Mouse (Mus musculus) hindbrain, embryonic 14.5 days (tissue): ENCODE measurements around the gene Rbm20. TPM values are rescaled to one million over a fixed set of nuclear protein-coding genes. Genes with fewer than 3 reads are reported as not detected.

Source experiments
- ATAC-seq: fragments of 200-750 bp; cut with Nextera tagmentation; 2 replicates; pipeline ENCODE4 v1.8.0; 2017; ENCODE audit warnings: moderate number of reproducible peaks, mild to moderate bottlenecking, moderate TSS enrichment, moderate library complexity; ENCODE audit not compliant: low FRiP score
- DNase-seq: peaks from one replicate; pipeline ENCODE4 v3.0.0-alpha.2; 2015; ENCODE audit warnings: low spot score
- H3K27ac ChIP-seq: fragments of 300-500 bp; sonication (generic); 2 replicates; pipeline ENCODE4 v1.5.1; 2014; ENCODE audit warnings: mild to moderate bottlenecking, moderate library complexity
- H3K27me3 ChIP-seq: fragments of 300-500 bp; sonication (generic); 2 replicates; pipeline ENCODE4 v1.6.1; 2014; ENCODE audit warnings: mild to moderate bottlenecking, low read length, mixed read lengths; ENCODE audit not compliant: control insufficient read depth, insufficient read depth
- H3K36me3 ChIP-seq: fragments of 300-500 bp; sonication (generic); replicated peaks from 2 replicates; pipeline ENCODE4 v1.6.1; 2014; ENCODE audit not compliant: control insufficient read depth, insufficient read depth
- H3K4me1 ChIP-seq: fragments of 300-500 bp; sonication (generic); replicated peaks from 2 replicates; pipeline ENCODE4 v1.6.1; 2014; ENCODE audit warnings: antibody characterized with exemption, low read length, mixed read lengths; ENCODE audit not compliant: control insufficient read depth, insufficient read depth
- H3K4me2 ChIP-seq: fragments of 300-500 bp; sonication (generic); replicated peaks from 2 replicates; pipeline ENCODE4 v1.6.1; 2014; ENCODE audit warnings: mild to moderate bottlenecking, moderate library complexity
- H3K4me3 ChIP-seq: fragments of 300-500 bp; sonication (generic); replicated peaks from 2 replicates; pipeline ENCODE4 v1.5.1; 2014; ENCODE audit warnings: mild to moderate bottlenecking, low read length
- H3K9ac ChIP-seq: fragments of 300-500 bp; sonication (generic); 2 replicates; pipeline ENCODE4 v1.6.1; 2014
- H3K9me3 ChIP-seq: fragments of 300-500 bp; sonication (generic); 2 replicates; pipeline ENCODE4 v1.6.1; 2016; ENCODE audit warnings: low read length; ENCODE audit not compliant: control insufficient read depth
- WGBS: fragments of 180-500 bp; shearing (Covaris S2); extraction: QIAGEN DNeasy Blood & Tissue Kit; methylation state at CpG from one replicate; pipeline ENCODE4 v1.1.7; 2014; 5-methylcytosine and 5-hydroxymethylcytosine counted together
- polyA plus RNA-seq: library from polyadenylated mRNA; unstranded; fragments of >200 nt; fragmentation: Nextera tagmentation; extraction: Ambion mirVana; gene quantifications from 2 replicates; pipeline ENCODE4 v1.2.1, GENCODE M21; 2014

The Rbm20 gene
- polyA plus RNA-seq, 1 experiment from 2014 or later, result 0.94 TPM

DNA sequence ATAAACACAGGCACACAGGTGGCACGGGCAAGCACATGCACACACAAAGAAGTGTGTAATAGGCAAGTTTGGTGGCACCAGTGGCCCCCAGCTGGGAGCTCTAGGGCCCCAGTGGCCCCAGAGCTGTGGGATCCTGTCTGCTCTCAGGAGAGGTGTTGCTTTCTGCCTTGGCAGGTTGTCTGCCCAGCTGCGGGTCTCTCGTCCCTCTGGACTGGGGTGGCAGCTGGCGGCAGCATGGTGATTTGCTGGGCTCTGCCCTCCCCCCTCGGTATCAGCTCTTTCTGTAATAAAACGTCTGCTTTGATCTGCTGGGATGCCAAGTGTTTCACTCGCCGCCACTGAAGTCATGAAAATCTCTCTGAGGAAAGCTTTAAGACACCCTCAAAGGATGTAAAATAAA, 10.4 kb upstream of the Rbm20 start:
- no peaks in the 10 kb centered on the region for H3K36me3 ChIP-seq
- no peak overlapping the region for H3K9ac ChIP-seq
- no peak overlapping the region for H3K27ac ChIP-seq
- no peaks in the 10 kb centered on the region; the same call in 1 of the 2 replicates for H3K4me1 ChIP-seq
- no peaks in the 10 kb centered on the region for H3K9me3 ChIP-seq
- no peak overlapping the region for H3K4me2 ChIP-seq
- ATAC-seq (no peak), DNase-seq (no peak)
- 34% methylated on average over 8 of the region's 8 CpGs for WGBS
- no peaks in the 10 kb centered on the region for H3K27me3 ChIP-seq
- H3K4me3 ChIP-seq, result no peak overlapping the region

GRCm38 (mm10) chr19:53668821-53669220, 8.3 kb upstream of the Rbm20 start:
- Histone ChIP-seq H3K4me3 (no peak overlapping the region), H3K27ac (no peak overlapping the region), H3K36me3 (no peaks in the 10 kb centered on the region), H3K9ac (no peak overlapping the region), H3K27me3 (peaks cover 8% of the 10 kb centered on the region), H3K4me1 (no peaks in the 10 kb centered on the region; the same call in 1 of the 2 replicates), H3K4me2 (no peak overlapping the region), H3K9me3 (no peaks in the 10 kb centered on the region)
- 92% methylated on average over 7 of the region's 7 CpGs for WGBS
- ATAC-seq (no peak), DNase-seq (no peak)

- ATAC-seq (no peak), DNase-seq (no peak)
- Histone ChIP-seq H3K27ac (no peak overlapping the region), H3K9me3 (no peaks in the 10 kb centered on the region), H3K36me3 (no peaks in the 10 kb centered on the region), H3K27me3 (peaks cover 27% of the 10 kb centered on the region), H3K9ac (no peak overlapping the region), H3K4me2 (no peak overlapping the region), H3K4me3 (no peak overlapping the region), H3K4me1 (no peaks in the 10 kb centered on the region; the same call in 1 of the 2 replicates)
- WGBS, result 52% methylated on average over 12 of the region's 12 CpGs
These were observed 6.4 kb upstream of the Rbm20 start for GRCm38 (mm10) chr19:53670625-53671141.

GRCm38 (mm10) chr19:53671432-53671831, 5.7 kb upstream of the Rbm20 start:
- no peak for ATAC-seq
- H3K9ac ChIP-seq, result no peak overlapping the region
- 61% methylated on average over 3 of the region's 3 CpGs for WGBS

GRCm38 (mm10) chr19:53674131-53674925, 2.8 kb upstream of the Rbm20 start:
- Histone ChIP-seq H3K4me2 (no peak overlapping the region), H3K9me3 (no peaks in the 10 kb centered on the region), H3K9ac (no peak overlapping the region), H3K27me3 (peaks cover 59% of the 10 kb centered on the region), H3K4me3 (no peak overlapping the region), H3K4me1 (peaks cover 12% of the 10 kb centered on the region), H3K36me3 (no peaks in the 10 kb centered on the region), H3K27ac (no peak overlapping the region)
- whole genome bisulfite sequencing, result 34% methylated on average over 9 of the region's 9 CpGs
- DNase-seq, result no peak
- ATAC-seq, result no peak

More at GRCm38 (mm10) chr19:53671432-53671831, 5.7 kb upstream of the Rbm20 start:
- no peak overlapping the region for H3K4me3 ChIP-seq
- H3K4me2 ChIP-seq, result no peak overlapping the region
- DNase-seq, result no peak
- H3K27ac ChIP-seq, result no peak overlapping the region
- H3K27me3 ChIP-seq, result peaks cover 34% of the 10 kb centered on the region
- H3K9me3 ChIP-seq, result no peaks in the 10 kb centered on the region
- H3K4me1 ChIP-seq, result peaks cover 4% of the 10 kb centered on the region
- H3K36me3 ChIP-seq, result no peaks in the 10 kb centered on the region

GRCm38 (mm10) chr19:53676228-53676627, 878 bp upstream of the Rbm20 start:
- Histone ChIP-seq H3K9ac (no peak overlapping the region; the same call in 1 of the 2 replicates), H3K4me3 (peak overlapping the region; percentile 60), H3K27ac (no peak overlapping the region), H3K4me2 (peak overlapping the region; percentile 100), H3K27me3 (peaks cover 59% of the 10 kb centered on the region), H3K9me3 (no peaks in the 10 kb centered on the region), H3K4me1 (peaks cover 12% of the 10 kb centered on the region), H3K36me3 (no peaks in the 10 kb centered on the region)
- 3% methylated on average over 26 of the region's 26 CpGs for WGBS
- DNase-seq (no peak), ATAC-seq (no peak)

- Histone ChIP-seq H3K36me3 (no peaks in the 10 kb centered on the region), H3K4me2 (no peak overlapping the region), H3K4me3 (no peak overlapping the region), H3K9me3 (no peaks in the 10 kb centered on the region), H3K27ac (no peak overlapping the region), H3K4me1 (peaks cover 12% of the 10 kb centered on the region), H3K9ac (no peak overlapping the region), H3K27me3 (peaks cover 47% of the 10 kb centered on the region)
- DNase-seq (no peak), ATAC-seq (no peak)
- 89% methylated on average over 9 of the region's 9 CpGs for WGBS
These were observed 2.1 kb downstream of the Rbm20 start for GRCm38 (mm10) chr19:53679194-53679593.

GRCm38 (mm10) chr19:53679981-53680380, 2.9 kb downstream of the Rbm20 start:
- DNase-seq (no peak), ATAC-seq (no peak)
- Histone ChIP-seq H3K4me1 (peaks cover 12% of the 10 kb centered on the region), H3K4me3 (no peak overlapping the region), H3K36me3 (no peaks in the 10 kb centered on the region), H3K9ac (no peak overlapping the region), H3K9me3 (no peaks in the 10 kb centered on the region), H3K27me3 (peaks cover 39% of the 10 kb centered on the region), H3K4me2 (no peak overlapping the region), H3K27ac (no peak overlapping the region)
- 88% methylated on average over 7 of the region's 7 CpGs for WGBS

DNA sequence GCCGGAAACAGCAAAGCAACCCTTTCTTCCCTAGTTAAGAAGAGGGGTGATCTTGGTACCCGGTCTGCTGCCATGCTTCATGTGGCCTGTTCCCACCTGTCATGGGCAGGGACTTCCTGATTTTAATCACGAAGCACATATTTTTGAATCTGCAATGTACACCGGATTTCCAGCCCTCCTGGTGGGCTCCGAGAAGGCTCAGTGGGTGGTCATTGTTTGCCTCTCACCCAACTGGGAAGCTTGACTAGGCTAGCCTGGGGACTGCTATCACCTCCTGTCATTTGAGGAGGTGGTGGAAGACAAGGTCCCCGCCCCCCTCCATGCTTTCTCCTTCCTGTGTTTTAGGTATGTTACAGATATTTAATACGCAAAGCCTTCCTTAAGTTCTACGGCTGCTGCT, 5.3 kb downstream of the Rbm20 start:
- no peaks in the 10 kb centered on the region for H3K36me3 ChIP-seq
- no peak for ATAC-seq
- no peaks in the 10 kb centered on the region for H3K9me3 ChIP-seq
- H3K27ac ChIP-seq, result no peak overlapping the region
- H3K4me3 ChIP-seq, result no peak overlapping the region
- DNase-seq, result no peak
- peaks cover under 1% of the 10 kb centered on the region; the same call in 1 of the 2 replicates for H3K4me1 ChIP-seq
- peaks cover 15% of the 10 kb centered on the region for H3K27me3 ChIP-seq
- 45% methylated on average over 8 of the region's 8 CpGs for WGBS
- H3K4me2 ChIP-seq, result no peak overlapping the region
- no peak overlapping the region for H3K9ac ChIP-seq
